Mouse (Mus musculus): ENCODE measurements around the gene Zfp273. TPM values are rescaled to one million over a fixed set of nuclear protein-coding genes. Genes with fewer than 3 reads are reported as not detected.
A peak's percentile ranks its signal among the peaks of the same experiment; 100 is the strongest.
"Not testable (repeated sequence)": the region's sequence is repeated elsewhere in the genome, so short reads cannot be mapped to it uniquely, and the experiment has no call there.

Zfp273 gene
- polyA plus RNA-seq, 1 experiment from 2014 or later, result 4.5 TPM

DNA sequence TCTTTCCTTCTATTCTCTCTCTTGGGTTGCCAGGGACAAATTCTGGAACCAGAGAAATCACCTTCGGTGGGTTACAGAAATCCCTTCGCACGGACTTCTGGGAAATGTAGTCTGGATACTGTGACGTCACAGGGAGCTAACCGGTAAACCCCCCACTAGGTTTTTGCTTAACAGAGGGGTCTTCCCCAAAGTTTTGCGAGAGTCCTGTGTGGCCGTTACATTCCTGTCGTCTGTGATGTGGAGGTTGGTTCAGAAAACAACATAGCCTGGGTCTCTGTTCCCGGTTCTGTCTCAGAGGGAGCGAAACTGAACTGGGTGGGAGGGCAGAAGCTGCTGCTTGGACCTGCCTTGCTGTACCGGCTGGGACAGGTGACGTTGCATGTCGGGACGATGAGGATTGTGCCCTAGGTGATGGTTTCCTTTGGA is 17.4 kb downstream of the Zfp273 start, which contains the start of gene Gm10037:
Gene Gm10037 (plus strand): TSS at position 196 of the 426 bp plus-strand sequence.
- peak within 1 kb of the TSS; percentile 68 for H3K4me3 ChIP-seq (ENCODE audit: low read length)
- peaks cover 4% of the 10 kb centered on the region; the same call in 1 of the 2 replicates for H3K9me3 ChIP-seq (replicated peaks; ENCODE audit: control insufficient read depth, low read length)
- H3K36me3 ChIP-seq (ENCODE audit: control insufficient read depth, insufficient read depth), result peaks cover 7% of the 10 kb centered on the region
- peak within 1 kb of the TSS; percentile 79 for H3K9ac ChIP-seq (ENCODE audit: low read length)
- H3K4me1 ChIP-seq (ENCODE audit: control insufficient read depth, insufficient read depth, low read length), result no peaks in the 10 kb centered on the region
- H3K27ac ChIP-seq (ENCODE audit: low read length), result no peak within 1 kb of the TSS
- peak within 1 kb of the TSS; percentile 80 for H3K4me2 ChIP-seq (ENCODE audit: low read depth, low read length)
- peak; percentile 52; the same call in 1 of the 2 replicates for ATAC-seq (replicated peaks; ENCODE audit: extremely low read depth, insufficient read depth, low FRiP score)
- 3% methylated on average over 14 of the region's 14 CpGs for WGBS
- no peaks in the 10 kb centered on the region for H3K27me3 ChIP-seq (ENCODE audit: control insufficient read depth, insufficient read depth, low read length)

- not testable (repeated sequence) for H3K4me2 ChIP-seq (ENCODE audit: low read depth, low read length); H3K27me3 ChIP-seq (ENCODE audit: control insufficient read depth, insufficient read depth, low read length); ATAC-seq (replicated peaks; ENCODE audit: extremely low read depth, insufficient read depth, low FRiP score); H3K9ac ChIP-seq (ENCODE audit: low read length); H3K9me3 ChIP-seq (replicated peaks; ENCODE audit: control insufficient read depth, low read length); H3K4me1 ChIP-seq (ENCODE audit: control insufficient read depth, insufficient read depth, low read length); H3K36me3 ChIP-seq (ENCODE audit: control insufficient read depth, insufficient read depth); H3K4me3 ChIP-seq (ENCODE audit: low read length); H3K27ac ChIP-seq (ENCODE audit: low read length)
These were observed 19.6 kb downstream of the Zfp273 start for GRCm38 (mm10) chr13:67833137-67833536.

DNA sequence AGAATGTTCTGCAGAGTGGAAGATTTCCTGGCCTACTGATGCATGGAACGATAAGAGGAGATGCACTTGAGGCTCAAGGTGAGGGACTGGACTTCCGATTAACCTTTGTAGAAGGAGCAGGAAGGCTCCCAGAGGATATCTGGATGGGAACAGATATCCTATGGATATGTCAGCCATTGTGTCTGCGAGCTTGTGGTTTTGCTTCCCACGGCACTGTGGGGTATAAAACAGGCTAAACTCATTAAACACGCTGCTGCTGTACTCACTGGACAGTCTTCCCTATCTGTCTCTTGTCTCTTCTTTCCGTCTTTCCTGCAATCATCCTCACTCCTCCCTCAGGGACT is 30.2 kb downstream of the Zfp273 start:
- 33% methylated on average over 6 of the region's 6 CpGs for WGBS
- H3K9ac ChIP-seq (ENCODE audit: low read length), result peak overlapping the region; percentile 59
- no peak for ATAC-seq (replicated peaks; ENCODE audit: extremely low read depth, insufficient read depth, low FRiP score)

GRCm38 (mm10) chr13:67844119-67844852 is 30.7 kb downstream of the Zfp273 start:
- Histone ChIP-seq H3K4me1 (ENCODE audit: control insufficient read depth, insufficient read depth, low read length) (no peaks in the 10 kb centered on the region), H3K4me2 (ENCODE audit: low read depth, low read length) (peak overlapping the region; percentile 75), H3K9ac (ENCODE audit: low read length) (peak overlapping the region; percentile 66), H3K36me3 (ENCODE audit: control insufficient read depth, insufficient read depth) (no peaks in the 10 kb centered on the region), H3K27ac (ENCODE audit: low read length) (no peak overlapping the region), H3K4me3 (ENCODE audit: low read length) (peak overlapping the region; percentile 52), H3K9me3 (replicated peaks; ENCODE audit: control insufficient read depth, low read length) (no peaks in the 10 kb centered on the region), H3K27me3 (ENCODE audit: control insufficient read depth, insufficient read depth, low read length) (no peaks in the 10 kb centered on the region)
- WGBS, result 0% methylated on average over 14 of the region's 19 CpGs
- no peak for ATAC-seq (replicated peaks; ENCODE audit: extremely low read depth, insufficient read depth, low FRiP score)

More for the DNA sequence above, 30.2 kb downstream of the Zfp273 start:
- Histone ChIP-seq H3K9me3 (replicated peaks; ENCODE audit: control insufficient read depth, low read length) (no peaks in the 10 kb centered on the region), H3K27ac (ENCODE audit: low read length) (no peak overlapping the region), H3K36me3 (ENCODE audit: control insufficient read depth, insufficient read depth) (no peaks in the 10 kb centered on the region), H3K4me2 (ENCODE audit: low read depth, low read length) (peak overlapping the region; percentile 75), H3K27me3 (ENCODE audit: control insufficient read depth, insufficient read depth, low read length) (no peaks in the 10 kb centered on the region), H3K4me1 (ENCODE audit: control insufficient read depth, insufficient read depth, low read length) (no peaks in the 10 kb centered on the region), H3K4me3 (ENCODE audit: low read length) (peak overlapping the region; percentile 52; the same call in 1 of the 2 replicates)

- H3K9ac ChIP-seq (ENCODE audit: low read length), result peak overlapping the region; percentile 66
- peak overlapping the region; percentile 75 for H3K4me2 ChIP-seq (ENCODE audit: low read depth, low read length)
- H3K27ac ChIP-seq (ENCODE audit: low read length), result no peak overlapping the region
- H3K9me3 ChIP-seq (replicated peaks; ENCODE audit: control insufficient read depth, low read length), result no peaks in the 10 kb centered on the region
- H3K4me3 ChIP-seq (ENCODE audit: low read length), result peak overlapping the region; percentile 52
- H3K36me3 ChIP-seq (ENCODE audit: control insufficient read depth, insufficient read depth), result no peaks in the 10 kb centered on the region
- no peak for ATAC-seq (replicated peaks; ENCODE audit: extremely low read depth, insufficient read depth, low FRiP score)
- 20% methylated on average over 8 of the region's 8 CpGs for WGBS
- H3K4me1 ChIP-seq (ENCODE audit: control insufficient read depth, insufficient read depth, low read length), result no peaks in the 10 kb centered on the region
- no peaks in the 10 kb centered on the region for H3K27me3 ChIP-seq (ENCODE audit: control insufficient read depth, insufficient read depth, low read length)
These were observed 31.3 kb downstream of the Zfp273 start for GRCm38 (mm10) chr13:67844853-67845194.

DNA sequence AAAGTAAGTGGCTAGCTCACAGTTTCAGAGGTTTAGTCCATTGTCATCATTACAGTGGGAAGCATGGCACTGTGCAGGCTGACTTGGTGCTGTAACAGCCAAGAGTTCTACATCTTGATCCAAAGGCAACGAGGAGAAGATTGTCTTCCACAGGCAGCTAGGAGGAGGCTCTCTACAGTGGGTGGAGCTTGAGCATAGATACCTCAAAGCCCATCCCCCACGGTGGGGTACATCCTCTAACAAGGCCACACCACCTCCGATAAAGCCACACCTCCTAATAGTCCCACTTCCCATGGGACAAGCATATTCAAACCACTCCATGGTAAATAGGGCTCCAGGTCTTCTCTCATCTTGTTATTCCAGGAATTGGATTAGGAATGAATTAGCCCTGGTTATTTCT is 36.8 kb downstream of the Zfp273 start:
- Histone ChIP-seq H3K4me1 (ENCODE audit: control insufficient read depth, insufficient read depth, low read length) (no peaks in the 10 kb centered on the region), H3K9me3 (replicated peaks; ENCODE audit: control insufficient read depth, low read length) (no peaks in the 10 kb centered on the region), H3K4me3 (ENCODE audit: low read length) (no peak overlapping the region), H3K27ac (ENCODE audit: low read length) (no peak overlapping the region), H3K9ac (ENCODE audit: low read length) (no peak overlapping the region), H3K36me3 (ENCODE audit: control insufficient read depth, insufficient read depth) (no peaks in the 10 kb centered on the region), H3K4me2 (ENCODE audit: low read depth, low read length) (no peak overlapping the region), H3K27me3 (ENCODE audit: control insufficient read depth, insufficient read depth, low read length) (no peaks in the 10 kb centered on the region)
- 70% methylated on average over 3 of the region's 3 CpGs for WGBS
- no peak for ATAC-seq (replicated peaks; ENCODE audit: extremely low read depth, insufficient read depth, low FRiP score)

- H3K36me3 ChIP-seq (ENCODE audit: control insufficient read depth, insufficient read depth), result no peaks in the 10 kb centered on the region
- H3K9me3 ChIP-seq (replicated peaks; ENCODE audit: control insufficient read depth, low read length), result no peaks in the 10 kb centered on the region
- 68% methylated on average over 6 of the region's 6 CpGs for WGBS
- H3K4me1 ChIP-seq (ENCODE audit: control insufficient read depth, insufficient read depth, low read length), result no peaks in the 10 kb centered on the region
- H3K4me3 ChIP-seq (ENCODE audit: low read length), result no peak overlapping the region
- H3K27ac ChIP-seq (ENCODE audit: low read length), result no peak overlapping the region
- no peak overlapping the region for H3K9ac ChIP-seq (ENCODE audit: low read length)
- no peak for ATAC-seq (replicated peaks; ENCODE audit: extremely low read depth, insufficient read depth, low FRiP score)
- H3K27me3 ChIP-seq (ENCODE audit: control insufficient read depth, insufficient read depth, low read length), result no peaks in the 10 kb centered on the region
- H3K4me2 ChIP-seq (ENCODE audit: low read depth, low read length), result no peak overlapping the region
These were observed 39.6 kb downstream of the Zfp273 start for GRCm38 (mm10) chr13:67853130-67853529.

DNA sequence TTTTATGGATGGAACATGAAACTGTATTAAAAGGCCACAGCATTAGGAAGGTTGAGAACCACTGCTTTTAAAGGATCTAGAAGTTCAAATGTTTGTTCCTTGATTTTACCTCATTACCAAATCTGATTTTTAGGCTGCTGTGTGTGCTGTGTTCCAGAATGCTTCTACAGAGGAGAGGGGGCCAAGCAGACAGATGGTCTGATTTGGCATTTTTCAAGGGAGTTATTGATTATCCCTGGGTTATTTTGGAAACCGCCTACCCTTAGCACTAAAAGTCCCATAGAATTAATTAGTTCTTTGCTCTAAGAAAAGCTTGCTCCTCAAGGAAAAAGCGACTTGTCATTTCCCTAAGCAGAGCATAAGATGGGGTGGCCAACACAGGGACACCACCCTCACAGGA is 40.4 kb downstream of the Zfp273 start:
- Histone ChIP-seq H3K9ac (ENCODE audit: low read length) (no peak overlapping the region), H3K9me3 (replicated peaks; ENCODE audit: control insufficient read depth, low read length) (no peaks in the 10 kb centered on the region), H3K4me3 (ENCODE audit: low read length) (no peak overlapping the region), H3K27ac (ENCODE audit: low read length) (no peak overlapping the region), H3K27me3 (ENCODE audit: control insufficient read depth, insufficient read depth, low read length) (no peaks in the 10 kb centered on the region), H3K4me2 (ENCODE audit: low read depth, low read length) (no peak overlapping the region), H3K4me1 (ENCODE audit: control insufficient read depth, insufficient read depth, low read length) (no peaks in the 10 kb centered on the region), H3K36me3 (ENCODE audit: control insufficient read depth, insufficient read depth) (no peaks in the 10 kb centered on the region)
- ATAC-seq (replicated peaks; ENCODE audit: extremely low read depth, insufficient read depth, low FRiP score), result no peak
- WGBS, result 75% methylated on average over 2 of the region's 2 CpGs

DNA sequence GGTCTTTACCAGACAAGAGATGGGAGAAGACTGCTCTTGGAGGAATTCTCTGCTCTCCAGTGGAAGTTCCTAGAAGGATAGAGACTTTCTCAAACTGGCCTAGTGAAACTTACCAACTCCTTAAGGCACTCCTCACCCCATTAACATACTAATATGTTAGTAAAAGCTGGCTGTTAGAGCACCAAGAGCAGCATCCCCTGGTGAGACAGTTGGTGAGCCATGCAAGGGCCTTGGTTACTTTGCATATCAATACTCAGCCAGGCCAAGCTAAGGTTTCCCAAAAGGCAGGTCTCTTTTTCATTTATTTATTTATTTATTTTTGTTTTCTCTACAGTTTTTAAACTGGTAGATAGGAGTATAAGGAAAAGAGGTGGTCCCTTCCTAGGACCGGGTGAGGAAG is 43.8 kb downstream of the Zfp273 start:
- Histone ChIP-seq H3K27me3 (ENCODE audit: control insufficient read depth, insufficient read depth, low read length) (no peaks in the 10 kb centered on the region), H3K4me2 (ENCODE audit: low read depth, low read length) (no peak overlapping the region), H3K4me3 (ENCODE audit: low read length) (no peak overlapping the region), H3K27ac (ENCODE audit: low read length) (no peak overlapping the region), H3K4me1 (ENCODE audit: control insufficient read depth, insufficient read depth, low read length) (no peaks in the 10 kb centered on the region), H3K9me3 (replicated peaks; ENCODE audit: control insufficient read depth, low read length) (no peaks in the 10 kb centered on the region), H3K36me3 (ENCODE audit: control insufficient read depth, insufficient read depth) (no peaks in the 10 kb centered on the region), H3K9ac (ENCODE audit: low read length) (no peak overlapping the region)
- no peak for ATAC-seq (replicated peaks; ENCODE audit: extremely low read depth, insufficient read depth, low FRiP score)
- WGBS, result 25% methylated on average over 1 of the region's 1 CpGs
